Mouse (Mus musculus): ENCODE measurements around the gene Srrm4. TPM values are rescaled to one million over a fixed set of nuclear protein-coding genes. Genes with fewer than 3 reads are reported as not detected.
A peak's percentile ranks its signal among the peaks of the same experiment; 100 is the strongest.

Srrm4 gene
- polyA plus RNA-seq, 1 experiment from 2014 or later: 0.88 TPM

DNA sequence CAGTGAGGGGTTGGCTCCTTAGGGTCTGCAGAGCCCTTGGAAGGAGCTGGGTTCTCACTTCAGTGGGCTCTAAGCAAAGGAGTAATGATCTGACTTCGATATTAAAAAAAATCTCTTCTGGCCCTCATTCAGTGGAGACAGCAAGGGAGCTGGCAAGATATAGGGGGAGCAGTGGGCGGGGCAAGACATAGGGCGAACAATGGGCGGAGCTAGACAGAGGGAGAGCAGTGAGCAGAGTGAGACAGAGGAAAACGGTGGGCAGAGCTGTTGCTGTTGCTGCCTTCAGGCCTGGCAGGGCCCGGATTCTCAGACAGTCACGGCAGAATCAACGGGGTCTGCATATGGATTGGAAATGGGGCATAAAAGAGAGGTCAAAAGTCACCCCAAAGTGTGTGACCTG lies 102.0 kb downstream of the Srrm4 start:
- Histone ChIP-seq H3K9ac (ENCODE audit: low read length) (no peak overlapping the region), H3K27ac (replicated peaks in 1 of 2; ENCODE audit: control insufficient read depth in 1 of 2, insufficient read depth in 1 of 2, low read depth in 2 of 2, low read length in 2 of 2) (no peak overlapping the region), H3K9me3 (ENCODE audit: control insufficient read depth, low read length) (no peaks in the 10 kb centered on the region), H3K27me3 (ENCODE audit: control insufficient read depth, insufficient read depth, low read length) (no peaks in the 10 kb centered on the region), H3K4me1 (ENCODE audit: control insufficient read depth in 2 of 2, insufficient read depth in 2 of 2, low read length in 2 of 2) (peaks cover 33 to 39% of the 10 kb centered on the region in 2 experiments), H3K4me2 (ENCODE audit: low read length) (no peak overlapping the region), H3K36me3 (ENCODE audit: control insufficient read depth, insufficient read depth, low read length) (no peaks in the 10 kb centered on the region), H3K4me3 (ENCODE audit: control insufficient read depth in 1 of 2, insufficient read depth in 1 of 2, low read depth in 1 of 2, low read length in 2 of 2) (no peak overlapping the region)
- no peak for ATAC-seq (ENCODE audit: insufficient number of reproducible peaks, insufficient read depth, low FRiP score, low read depth)
- WGBS: 62% methylated on average over 8 of the region's 8 CpGs

- H3K4me3 ChIP-seq (ENCODE audit: control insufficient read depth in 1 of 2, insufficient read depth in 1 of 2, low read depth in 1 of 2, low read length in 2 of 2): no peak overlapping the region
- no peak for ATAC-seq (ENCODE audit: insufficient number of reproducible peaks, insufficient read depth, low FRiP score, low read depth)
- H3K27ac ChIP-seq (replicated peaks in 1 of 2; ENCODE audit: control insufficient read depth in 1 of 2, insufficient read depth in 1 of 2, low read depth in 2 of 2, low read length in 2 of 2): no peak overlapping the region
- no peaks in the 10 kb centered on the region for H3K9me3 ChIP-seq (ENCODE audit: control insufficient read depth, low read length)
- H3K9ac ChIP-seq (ENCODE audit: low read length): no peak overlapping the region
- 55% methylated on average over 4 of the region's 4 CpGs for WGBS
- H3K27me3 ChIP-seq (ENCODE audit: control insufficient read depth, insufficient read depth, low read length): no peaks in the 10 kb centered on the region
- H3K36me3 ChIP-seq (ENCODE audit: control insufficient read depth, insufficient read depth, low read length): no peaks in the 10 kb centered on the region
- no peak overlapping the region for H3K4me2 ChIP-seq (ENCODE audit: low read length)
- peaks cover 22 to 27% of the 10 kb centered on the region in 2 experiments for H3K4me1 ChIP-seq (ENCODE audit: control insufficient read depth in 2 of 2, insufficient read depth in 2 of 2, low read length in 2 of 2)
Observed at GRCm38 (mm10) chr5:116486135-116486534, 105.5 kb downstream of the Srrm4 start.

DNA sequence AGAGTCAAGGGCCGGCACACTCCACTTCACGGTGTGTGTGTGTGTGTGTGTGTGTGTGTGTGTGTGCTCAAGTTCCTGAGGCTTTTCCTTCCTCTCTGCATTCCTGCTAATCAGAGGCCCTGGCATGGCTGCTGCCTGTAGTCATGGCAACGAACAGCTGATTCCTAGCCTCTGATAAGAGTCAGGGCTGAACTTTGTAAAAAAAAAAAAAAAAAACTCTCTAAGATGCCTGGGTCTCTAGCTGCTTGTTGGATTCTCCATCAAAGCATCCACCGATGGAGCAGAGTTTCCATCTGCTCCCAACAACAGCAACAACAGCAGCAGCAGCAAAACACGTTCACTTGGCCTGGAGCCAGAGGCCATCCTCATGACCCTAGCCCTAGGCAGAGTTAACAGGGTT lies 106.5 kb downstream of the Srrm4 start:
- Histone ChIP-seq H3K9me3 (ENCODE audit: control insufficient read depth, low read length) (no peaks in the 10 kb centered on the region), H3K4me2 (ENCODE audit: low read length) (peak overlapping the region; percentile 21; the same call in 1 of the 2 replicates), H3K36me3 (ENCODE audit: control insufficient read depth, insufficient read depth, low read length) (no peaks in the 10 kb centered on the region), H3K9ac (ENCODE audit: low read length) (no peak overlapping the region), H3K4me1 (ENCODE audit: control insufficient read depth in 2 of 2, insufficient read depth in 2 of 2, low read length in 2 of 2) (peaks cover 13 to 17% of the 10 kb centered on the region in 2 experiments), H3K4me3 (ENCODE audit: control insufficient read depth in 1 of 2, insufficient read depth in 1 of 2, low read depth in 1 of 2, low read length in 2 of 2) (no peak overlapping the region), H3K27me3 (ENCODE audit: control insufficient read depth, insufficient read depth, low read length) (no peaks in the 10 kb centered on the region), H3K27ac (replicated peaks in 1 of 2; ENCODE audit: control insufficient read depth in 1 of 2, insufficient read depth in 1 of 2, low read depth in 2 of 2, low read length in 2 of 2) (no peak overlapping the region)
- peak; percentile 75; the same call in 1 of the 2 replicates for ATAC-seq (ENCODE audit: insufficient number of reproducible peaks, insufficient read depth, low FRiP score, low read depth)
- WGBS: 3% methylated on average over 5 of the region's 5 CpGs

- Histone ChIP-seq H3K27ac (replicated peaks in 1 of 2; ENCODE audit: control insufficient read depth in 1 of 2, insufficient read depth in 1 of 2, low read depth in 2 of 2, low read length in 2 of 2) (no peak overlapping the region), H3K4me3 (ENCODE audit: control insufficient read depth in 1 of 2, insufficient read depth in 1 of 2, low read depth in 1 of 2, low read length in 2 of 2) (no peak overlapping the region), H3K4me1 (ENCODE audit: control insufficient read depth in 2 of 2, insufficient read depth in 2 of 2, low read length in 2 of 2) (peaks cover 11 to 12% of the 10 kb centered on the region in 2 experiments), H3K4me2 (ENCODE audit: low read length) (no peak overlapping the region), H3K36me3 (ENCODE audit: control insufficient read depth, insufficient read depth, low read length) (no peaks in the 10 kb centered on the region), H3K9ac (ENCODE audit: low read length) (no peak overlapping the region), H3K27me3 (ENCODE audit: control insufficient read depth, insufficient read depth, low read length) (no peaks in the 10 kb centered on the region), H3K9me3 (ENCODE audit: control insufficient read depth, low read length) (no peaks in the 10 kb centered on the region)
- ATAC-seq (ENCODE audit: insufficient number of reproducible peaks, insufficient read depth, low FRiP score, low read depth): no peak
- 85% methylated on average over 9 of the region's 9 CpGs for WGBS
Observed at GRCm38 (mm10) chr5:116484236-116484635, 107.4 kb downstream of the Srrm4 start.

GRCm38 (mm10) chr5:116478607-116479371 lies 112.8 kb downstream of the Srrm4 start:
- Histone ChIP-seq H3K27ac (replicated peaks in 1 of 2; ENCODE audit: control insufficient read depth in 1 of 2, insufficient read depth in 1 of 2, low read depth in 2 of 2, low read length in 2 of 2) (no peak overlapping the region), H3K4me2 (ENCODE audit: low read length) (no peak overlapping the region), H3K27me3 (ENCODE audit: control insufficient read depth, insufficient read depth, low read length) (peaks cover 6% of the 10 kb centered on the region; the same call in 1 of the 2 replicates), H3K9me3 (ENCODE audit: control insufficient read depth, low read length) (no peaks in the 10 kb centered on the region), H3K36me3 (ENCODE audit: control insufficient read depth, insufficient read depth, low read length) (no peaks in the 10 kb centered on the region), H3K4me1 (ENCODE audit: control insufficient read depth in 2 of 2, insufficient read depth in 2 of 2, low read length in 2 of 2) (no peaks in the 10 kb centered on the region), H3K4me3 (ENCODE audit: control insufficient read depth in 1 of 2, insufficient read depth in 1 of 2, low read depth in 1 of 2, low read length in 2 of 2) (no peak overlapping the region), H3K9ac (ENCODE audit: low read length) (no peak overlapping the region)
- ATAC-seq (ENCODE audit: insufficient number of reproducible peaks, insufficient read depth, low FRiP score, low read depth): no peak
- 90% methylated on average over 18 of the region's 18 CpGs for WGBS

- no peaks in the 10 kb centered on the region for H3K36me3 ChIP-seq (ENCODE audit: control insufficient read depth, insufficient read depth, low read length)
- 10% methylated on average over 15 of the region's 15 CpGs for WGBS
- H3K4me1 ChIP-seq (ENCODE audit: control insufficient read depth in 2 of 2, insufficient read depth in 2 of 2, low read length in 2 of 2): no peaks in the 10 kb centered on the region
- no peak overlapping the region for H3K4me3 ChIP-seq (ENCODE audit: control insufficient read depth in 1 of 2, insufficient read depth in 1 of 2, low read depth in 1 of 2, low read length in 2 of 2)
- no peaks in the 10 kb centered on the region for H3K9me3 ChIP-seq (ENCODE audit: control insufficient read depth, low read length)
- no peak overlapping the region for H3K9ac ChIP-seq (ENCODE audit: low read length)
- no peak overlapping the region for H3K27ac ChIP-seq (replicated peaks in 1 of 2; ENCODE audit: control insufficient read depth in 1 of 2, insufficient read depth in 1 of 2, low read depth in 2 of 2, low read length in 2 of 2)
- H3K4me2 ChIP-seq (ENCODE audit: low read length): no peak overlapping the region
- no peak for ATAC-seq (ENCODE audit: insufficient number of reproducible peaks, insufficient read depth, low FRiP score, low read depth)
- peaks cover 6% of the 10 kb centered on the region; the same call in 1 of the 2 replicates for H3K27me3 ChIP-seq (ENCODE audit: control insufficient read depth, insufficient read depth, low read length)
Observed at GRCm38 (mm10) chr5:116476006-116476405, 115.6 kb downstream of the Srrm4 start.

- peaks cover 0 to under 1% of the 10 kb centered on the region in 2 experiments; a peak in 1 of 4 replicates for H3K4me1 ChIP-seq (ENCODE audit: control insufficient read depth in 2 of 2, insufficient read depth in 2 of 2, low read length in 2 of 2)
- ATAC-seq (ENCODE audit: insufficient number of reproducible peaks, insufficient read depth, low FRiP score, low read depth): no peak
- H3K9me3 ChIP-seq (ENCODE audit: control insufficient read depth, low read length): peaks cover 11% of the 10 kb centered on the region
- H3K4me3 ChIP-seq (ENCODE audit: control insufficient read depth in 1 of 2, insufficient read depth in 1 of 2, low read depth in 1 of 2, low read length in 2 of 2): no peak overlapping the region
- H3K27me3 ChIP-seq (ENCODE audit: control insufficient read depth, insufficient read depth, low read length): no peaks in the 10 kb centered on the region
- WGBS: 59% methylated on average over 11 of the region's 11 CpGs
- H3K27ac ChIP-seq (replicated peaks in 1 of 2; ENCODE audit: control insufficient read depth in 1 of 2, insufficient read depth in 1 of 2, low read depth in 2 of 2, low read length in 2 of 2): no peak overlapping the region
- no peak overlapping the region for H3K9ac ChIP-seq (ENCODE audit: low read length)
- H3K36me3 ChIP-seq (ENCODE audit: control insufficient read depth, insufficient read depth, low read length): no peaks in the 10 kb centered on the region
- H3K4me2 ChIP-seq (ENCODE audit: low read length): no peak overlapping the region
Observed at GRCm38 (mm10) chr5:116461354-116462042, 130.1 kb downstream of the Srrm4 start.

Data from heart, embryonic 14.5 days (tissue).